Mouse (Mus musculus) stomach, embryonic 15.5 days (tissue): ENCODE results near the gene Rcc1l. TPM values are rescaled to one million over a fixed set of nuclear protein-coding genes. Genes with fewer than 3 reads are reported as not detected.

ENCODE experiments used
- ATAC-seq: fragments of 200-750 bp; cut with Nextera tagmentation; 2 replicates; pipeline ENCODE4 v1.8.0; 2017; ENCODE audit warnings: low read depth, moderate number of reproducible peaks, moderate TSS enrichment; ENCODE audit not compliant: insufficient read depth, low FRiP score
- H3K27ac ChIP-seq: fragments of 300-500 bp; sonication (generic); 2 replicates; pipeline ENCODE4 v1.5.1; 2015; ENCODE audit warnings: mild to moderate bottlenecking, inconsistent platforms
- H3K27me3 ChIP-seq: fragments of 300-500 bp; sonication (generic); replicated peaks from 2 replicates; pipeline ENCODE4 v1.6.1; 2015; ENCODE audit warnings: inconsistent platforms
- H3K36me3 ChIP-seq: fragments of 300-500 bp; sonication (generic); 2 replicates; pipeline ENCODE4 v1.6.1; 2015; ENCODE audit warnings: inconsistent platforms
- H3K4me1 ChIP-seq: fragments of 300-500 bp; sonication (generic); 2 replicates; pipeline ENCODE4 v1.6.1; 2015; ENCODE audit warnings: inconsistent platforms
- H3K4me2 ChIP-seq: fragments of 300-500 bp; sonication (generic); 2 replicates; pipeline ENCODE4 v1.6.1; 2015; ENCODE audit warnings: mild to moderate bottlenecking, inconsistent platforms
- H3K4me3 ChIP-seq: fragments of 300-500 bp; sonication (generic); replicated peaks from 2 replicates; pipeline ENCODE4 v1.5.1; 2015; ENCODE audit warnings: inconsistent platforms
- H3K9ac ChIP-seq: fragments of 300-500 bp; sonication (generic); 2 replicates; pipeline ENCODE4 v1.6.1; 2015; ENCODE audit warnings: inconsistent platforms
- H3K9me3 ChIP-seq: fragments of 300-500 bp; sonication (generic); 2 replicates; pipeline ENCODE4 v1.6.1; 2016; ENCODE audit warnings: inconsistent platforms
- WGBS: fragments of 180-500 bp; shearing (Covaris S2); methylation state at CpG from one replicate; pipeline ENCODE4 v1.1.7; 2015; 5-methylcytosine and 5-hydroxymethylcytosine counted together
- polyA plus RNA-seq: library from polyadenylated mRNA; unstranded; fragments of >200 nt; fragmentation: Nextera tagmentation; extraction: Ambion mirVana; gene quantifications from 2 replicates; pipeline ENCODE4 v1.2.1, GENCODE M21; 2015

Gene Rcc1l
- polyA plus RNA-seq, 1 experiment from 2014 or later: 27.3 TPM

DNA sequence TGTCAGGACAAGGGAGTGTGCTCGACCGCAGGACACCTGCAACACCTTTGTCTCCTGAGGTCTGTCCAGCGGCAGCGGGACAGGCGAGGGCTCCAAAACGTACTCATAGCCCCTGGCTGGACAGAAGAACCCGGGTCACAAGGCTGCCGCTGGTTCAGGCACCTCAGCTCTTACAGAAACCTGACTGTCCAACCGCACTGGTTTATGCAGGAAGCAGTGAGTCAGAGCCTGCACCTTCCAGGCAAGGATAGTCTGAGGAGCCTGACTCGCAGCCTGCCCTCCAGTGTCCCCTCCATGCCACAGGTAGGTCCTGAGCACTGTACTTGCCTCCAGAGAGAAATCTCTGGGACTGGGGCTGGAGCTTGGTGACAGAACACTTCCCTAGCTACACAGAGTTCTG, 7.3 kb downstream of the Rcc1l start:
- 92% methylated on average over 10 of the region's 10 CpGs for whole genome bisulfite sequencing
- H3K4me1 ChIP-seq: no peaks in the 10 kb centered on the region
- H3K4me2 ChIP-seq: no peak overlapping the region
- no peak for ATAC-seq
- no peaks in the 10 kb centered on the region; the same call in 1 of the 2 replicates for H3K36me3 ChIP-seq
- H3K4me3 ChIP-seq: no peak overlapping the region
- no peak overlapping the region for H3K9ac ChIP-seq
- no peaks in the 10 kb centered on the region for H3K27me3 ChIP-seq
- H3K27ac ChIP-seq: no peak overlapping the region
- no peaks in the 10 kb centered on the region for H3K9me3 ChIP-seq

- WGBS: 93% methylated on average over 9 of the region's 9 CpGs
- Histone ChIP-seq H3K27ac (no peak overlapping the region), H3K9ac (no peak overlapping the region), H3K4me3 (no peak overlapping the region), H3K9me3 (no peaks in the 10 kb centered on the region), H3K4me2 (no peak overlapping the region), H3K27me3 (no peaks in the 10 kb centered on the region), H3K4me1 (no peaks in the 10 kb centered on the region), H3K36me3 (peaks cover 6% of the 10 kb centered on the region)
- ATAC-seq: no peak
Measured at GRCm38 (mm10) chr5:134168033-134168432, 8.5 kb downstream of the Rcc1l start.

DNA sequence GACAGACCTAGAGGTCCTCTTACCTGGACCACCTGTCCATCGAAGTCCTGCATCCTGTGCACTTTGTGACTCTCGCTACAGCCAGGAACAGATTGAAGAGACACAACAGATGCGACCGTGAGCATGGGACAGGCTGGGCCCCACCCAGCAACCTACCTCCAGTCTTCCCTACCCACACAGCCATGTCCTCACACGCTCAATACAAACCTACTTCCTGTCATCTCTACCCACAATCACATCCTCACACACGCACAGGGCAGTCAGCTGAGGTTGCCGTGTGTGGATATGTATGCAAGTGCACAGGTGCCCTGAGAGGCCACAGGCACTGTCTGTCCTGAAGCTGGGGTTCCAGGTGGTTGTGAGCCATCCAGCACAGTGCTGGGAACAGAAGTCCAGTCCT, 9.9 kb downstream of the Rcc1l start:
- Histone ChIP-seq H3K4me2 (no peak overlapping the region), H3K4me3 (no peak overlapping the region), H3K9ac (no peak overlapping the region), H3K27ac (no peak overlapping the region), H3K4me1 (no peaks in the 10 kb centered on the region), H3K9me3 (no peaks in the 10 kb centered on the region), H3K36me3 (peaks cover 18% of the 10 kb centered on the region), H3K27me3 (no peaks in the 10 kb centered on the region)
- no peak for ATAC-seq
- 91% methylated on average over 7 of the region's 7 CpGs for WGBS

DNA sequence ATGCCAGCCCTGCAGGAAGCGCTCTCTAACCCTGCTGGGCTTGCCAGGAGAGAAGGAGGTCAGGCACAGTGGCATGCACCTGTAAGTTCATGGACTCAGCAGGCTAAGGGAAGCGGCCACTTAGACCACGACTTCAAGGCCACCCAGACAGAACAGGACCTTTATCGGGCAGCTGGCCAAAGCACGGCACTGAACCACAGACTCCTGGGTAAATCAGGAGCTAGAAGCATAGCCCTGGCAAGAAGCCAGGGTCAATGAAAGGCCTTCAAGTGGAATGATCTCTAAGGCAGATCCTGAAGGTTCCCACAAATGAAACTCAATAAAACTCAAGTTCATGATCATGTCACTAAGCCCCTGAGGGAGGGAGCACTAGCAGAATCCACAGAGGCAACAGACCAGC, 11.9 kb downstream of the Rcc1l start:
- Histone ChIP-seq H3K9ac (no peak overlapping the region), H3K9me3 (no peaks in the 10 kb centered on the region), H3K4me3 (no peak overlapping the region), H3K4me1 (no peaks in the 10 kb centered on the region), H3K27me3 (no peaks in the 10 kb centered on the region), H3K27ac (no peak overlapping the region), H3K4me2 (no peak overlapping the region), H3K36me3 (peaks cover 27% of the 10 kb centered on the region)
- 61% methylated on average over 5 of the region's 5 CpGs for WGBS
- ATAC-seq: no peak

DNA sequence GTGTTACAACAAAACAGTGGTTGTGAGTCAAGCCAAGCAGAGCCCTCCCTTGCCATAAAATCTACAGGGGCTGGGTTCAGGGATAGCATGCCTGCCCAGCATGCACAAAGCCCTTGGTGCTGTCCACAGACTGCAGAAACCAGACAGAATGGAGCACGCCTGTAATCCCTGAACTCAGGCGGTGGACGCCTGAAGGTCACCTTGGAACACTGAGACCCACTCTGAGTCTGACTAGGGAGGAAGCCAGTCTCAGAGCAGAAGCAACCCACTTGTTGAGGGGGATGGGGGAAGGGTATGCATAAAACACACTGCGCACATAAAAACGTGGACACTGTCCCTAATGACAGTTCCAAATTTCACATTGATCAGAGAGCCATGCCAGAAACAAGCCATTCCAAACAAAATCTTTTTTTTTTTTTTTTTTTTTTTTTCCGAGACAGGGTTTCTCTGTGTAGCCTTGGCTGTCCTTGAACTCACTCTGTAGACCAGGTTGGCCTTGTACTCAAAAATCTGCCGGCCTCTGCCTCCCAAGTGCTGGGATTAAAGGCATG, 20.6 kb downstream of the Rcc1l start:
- no peak overlapping the region for H3K4me2 ChIP-seq
- 89% methylated on average over 7 of the region's 7 CpGs for WGBS
- ATAC-seq: no peak
- H3K36me3 ChIP-seq: peaks cover 61% of the 10 kb centered on the region
- no peaks in the 10 kb centered on the region for H3K9me3 ChIP-seq
- no peak overlapping the region for H3K4me3 ChIP-seq
- no peak overlapping the region for H3K9ac ChIP-seq
- H3K27me3 ChIP-seq: no peaks in the 10 kb centered on the region
- no peak overlapping the region for H3K27ac ChIP-seq
- H3K4me1 ChIP-seq: no peaks in the 10 kb centered on the region

GRCm38 (mm10) chr5:134151895-134152294, 24.7 kb downstream of the Rcc1l start:
- WGBS: 69% methylated on average over 11 of the region's 11 CpGs
- Histone ChIP-seq H3K4me2 (no peak overlapping the region), H3K9ac (no peak overlapping the region), H3K4me1 (no peaks in the 10 kb centered on the region), H3K27ac (no peak overlapping the region), H3K36me3 (peaks cover 44% of the 10 kb centered on the region), H3K27me3 (no peaks in the 10 kb centered on the region), H3K9me3 (no peaks in the 10 kb centered on the region), H3K4me3 (no peak overlapping the region)
- 0 out of 2 replicates have a peak, but pooled peaks have one; percentile 16 for ATAC-seq

GRCm38 (mm10) chr5:134148153-134148552, 28.4 kb downstream of the Rcc1l start:
- Histone ChIP-seq H3K9ac (no peak overlapping the region), H3K4me3 (no peak overlapping the region), H3K4me1 (no peaks in the 10 kb centered on the region), H3K27me3 (no peaks in the 10 kb centered on the region), H3K4me2 (no peak overlapping the region), H3K9me3 (no peaks in the 10 kb centered on the region), H3K27ac (no peak overlapping the region), H3K36me3 (peaks cover 21% of the 10 kb centered on the region; the same call in 1 of the 2 replicates)
- no peak for ATAC-seq
- 84% methylated on average over 4 of the region's 4 CpGs for WGBS

GRCm38 (mm10) chr5:134147194-134147753, 29.3 kb downstream of the Rcc1l start:
- Histone ChIP-seq H3K36me3 (peaks cover 14% of the 10 kb centered on the region; the same call in 1 of the 2 replicates), H3K4me1 (no peaks in the 10 kb centered on the region), H3K9ac (no peak overlapping the region), H3K4me3 (no peak overlapping the region), H3K9me3 (no peaks in the 10 kb centered on the region), H3K4me2 (no peak overlapping the region), H3K27me3 (no peaks in the 10 kb centered on the region), H3K27ac (no peak overlapping the region)
- ATAC-seq: no peak
- 90% methylated on average over 10 of the region's 10 CpGs for WGBS

DNA sequence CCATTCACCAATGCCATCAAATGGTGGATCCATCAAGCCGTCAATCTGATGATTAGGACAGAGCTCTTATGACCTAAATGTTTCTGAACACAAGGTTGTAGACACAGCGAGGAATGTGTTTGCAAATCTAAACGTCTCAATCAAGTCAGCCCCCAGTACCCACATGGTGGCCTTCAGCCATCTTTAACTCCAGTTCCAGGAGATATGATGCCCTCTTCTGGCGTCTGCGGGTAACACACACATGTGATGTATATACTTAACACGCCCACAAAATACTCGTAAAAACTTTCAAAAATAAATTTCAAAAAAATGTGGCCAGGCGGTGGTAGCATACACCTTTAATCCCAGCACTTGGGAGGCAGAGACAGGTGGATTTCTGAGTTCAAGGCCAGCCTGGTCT, 31.6 kb downstream of the Rcc1l start:
- Histone ChIP-seq H3K4me1 (no peaks in the 10 kb centered on the region), H3K27ac (no peak overlapping the region), H3K4me3 (no peak overlapping the region), H3K9me3 (no peaks in the 10 kb centered on the region), H3K9ac (no peak overlapping the region), H3K36me3 (peaks cover 3% of the 10 kb centered on the region; the same call in 1 of the 2 replicates), H3K27me3 (no peaks in the 10 kb centered on the region), H3K4me2 (no peak overlapping the region)
- 92% methylated on average over 8 of the region's 8 CpGs for WGBS
- no peak for ATAC-seq

- H3K9me3 ChIP-seq: no peaks in the 10 kb centered on the region
- H3K4me1 ChIP-seq: no peaks in the 10 kb centered on the region
- H3K4me3 ChIP-seq: no peak overlapping the region
- no peak overlapping the region for H3K4me2 ChIP-seq
- no peak for ATAC-seq
- no peak overlapping the region for H3K27ac ChIP-seq
- H3K9ac ChIP-seq: no peak overlapping the region
- no peaks in the 10 kb centered on the region for H3K36me3 ChIP-seq
- no peaks in the 10 kb centered on the region for H3K27me3 ChIP-seq
- WGBS: 79% methylated on average over 11 of the region's 11 CpGs
Measured at GRCm38 (mm10) chr5:134142381-134142780, 34.2 kb downstream of the Rcc1l start.

DNA sequence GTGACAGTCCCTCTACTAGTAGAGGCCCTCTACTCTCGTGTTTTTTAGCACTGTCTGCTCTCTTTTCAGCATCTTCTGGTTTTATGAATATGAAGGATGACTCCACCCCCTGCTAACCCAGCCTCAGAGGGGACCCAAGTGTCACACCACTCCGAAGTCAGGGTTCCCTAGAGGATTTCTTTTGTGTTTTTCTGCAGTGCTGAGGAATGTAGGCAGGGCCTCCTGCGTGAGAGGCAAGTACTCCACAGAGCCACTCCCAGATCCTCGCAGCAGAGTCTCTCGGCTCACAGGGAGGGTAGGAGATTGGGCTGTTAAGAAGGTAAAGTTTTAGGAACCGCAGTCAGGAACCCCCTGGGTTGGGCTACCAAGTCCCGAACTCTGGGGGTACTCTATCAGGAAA, 35.3 kb downstream of the Rcc1l start:
- H3K36me3 ChIP-seq: no peaks in the 10 kb centered on the region
- H3K4me1 ChIP-seq: no peaks in the 10 kb centered on the region
- no peak for ATAC-seq
- H3K27ac ChIP-seq: no peak overlapping the region
- no peaks in the 10 kb centered on the region for H3K9me3 ChIP-seq
- no peak overlapping the region for H3K4me3 ChIP-seq
- H3K9ac ChIP-seq: no peak overlapping the region
- WGBS: 64% methylated on average over 7 of the region's 7 CpGs
- H3K4me2 ChIP-seq: no peak overlapping the region
- no peaks in the 10 kb centered on the region for H3K27me3 ChIP-seq

DNA sequence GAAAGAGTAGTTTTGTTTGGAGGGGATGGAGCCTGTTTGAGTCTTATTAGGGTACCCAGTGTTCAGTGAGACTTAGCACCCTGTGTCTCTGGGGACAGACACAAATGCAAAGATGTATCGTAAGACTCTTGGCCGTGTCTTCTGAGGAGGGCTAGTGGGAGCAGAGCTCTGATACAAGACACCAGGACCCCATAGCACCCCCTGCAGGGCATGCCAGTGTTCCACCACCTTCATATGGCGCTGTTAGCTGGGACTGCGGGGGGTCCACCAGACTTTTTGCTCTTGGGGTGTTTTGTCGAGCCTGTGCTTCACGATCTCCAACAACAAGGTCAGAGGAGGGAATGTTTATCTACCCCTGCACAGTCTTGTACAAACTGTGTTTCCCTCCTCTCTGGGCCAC, 37.1 kb downstream of the Rcc1l start:
- H3K9ac ChIP-seq: no peak overlapping the region

DNA sequence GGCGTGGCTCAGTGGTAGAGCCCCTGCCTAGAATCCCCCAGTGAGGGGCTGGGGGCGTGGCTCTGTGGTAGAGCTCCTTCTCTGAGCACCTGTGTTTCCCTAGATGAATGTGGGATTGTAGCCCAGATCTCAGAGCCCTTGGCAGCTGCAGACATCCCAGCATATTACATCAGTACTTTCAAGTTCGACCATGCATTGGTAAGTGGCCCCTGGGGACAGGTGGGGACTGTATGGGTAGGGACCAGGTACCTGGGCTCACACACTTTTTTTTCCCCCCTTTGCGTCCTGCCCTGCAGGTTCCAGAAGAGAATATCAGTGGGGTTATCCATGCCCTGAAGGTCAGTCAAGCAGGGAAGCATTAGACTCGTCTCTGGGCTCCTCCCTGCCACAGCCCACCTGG, 38.6 kb downstream of the Rcc1l start:
- WGBS: 86% methylated on average over 5 of the region's 5 CpGs
- H3K27ac ChIP-seq: no peak overlapping the region

More for the DNA sequence above, 37.1 kb downstream of the Rcc1l start:
- Histone ChIP-seq H3K4me1 (no peaks in the 10 kb centered on the region), H3K27me3 (no peaks in the 10 kb centered on the region), H3K9me3 (no peaks in the 10 kb centered on the region), H3K36me3 (no peaks in the 10 kb centered on the region), H3K4me3 (no peak overlapping the region), H3K27ac (no peak overlapping the region), H3K4me2 (no peak overlapping the region)
- 76% methylated on average over 6 of the region's 6 CpGs for WGBS
- no peak for ATAC-seq

More for the DNA sequence above, 38.6 kb downstream of the Rcc1l start:
- no peak overlapping the region for H3K4me3 ChIP-seq
- no peaks in the 10 kb centered on the region for H3K9me3 ChIP-seq
- no peaks in the 10 kb centered on the region for H3K36me3 ChIP-seq
- ATAC-seq: no peak
- H3K4me2 ChIP-seq: no peak overlapping the region
- H3K4me1 ChIP-seq: no peaks in the 10 kb centered on the region
- H3K27me3 ChIP-seq: no peaks in the 10 kb centered on the region
- no peak overlapping the region for H3K9ac ChIP-seq
